Comparison of ENCODE assay signal across 26 mouse cellular contexts in genomic region chr9:108571401-108571973, GRCm38 (mm10). TPM values are rescaled to one million over a fixed set of nuclear protein-coding genes. Genes with fewer than 3 reads are reported as not detected.
DNase-seq lines count a peak whose midpoint lies in the region; ATAC-seq and TF ChIP-seq lines count a peak whose summit lies in the region.
"Had no signal": no experiment of that assay in that cellular context is flagged by ENCODE, and none has a peak within 500 bp of the region (broad histone marks: within the 10 kb centered on the region; RNA-seq: fewer than 3 reads in every experiment).

No protein-coding gene starts in this region.

- WGBS in heart, embryonic 10.5 days = 91% methylated on average over 16 of the region's 16 CpGs
- 96% methylated on average over 16 of the region's 16 CpGs for WGBS in midbrain, embryonic 10.5 days
- 96% methylated on average over 16 of the region's 16 CpGs for WGBS in midbrain, embryonic 11.5 days

- no peaks in the 10 kb centered on the region for H3K9me3 ChIP-seq in heart, embryonic 10.5 days
- H3K9me3 ChIP-seq in midbrain, embryonic 10.5 days (replicated peaks) = no peaks in the 10 kb centered on the region
- no peaks in the 10 kb centered on the region for H3K9me3 ChIP-seq in midbrain, embryonic 11.5 days (ENCODE audit: control insufficient read depth, low read length)
- H3K9me3 ChIP-seq in G1E (replicated peaks) = no peaks in the 10 kb centered on the region
- H3K9me3 ChIP-seq: forebrain, embryonic 13.5 days; heart, embryonic 12.5 days; midbrain, embryonic 12.5 days; stomach, embryonic 15.5 days had no signal

- peak; percentile 10; the same call in 1 of the 2 replicates for TF ChIP-seq POLR2A in cortical plate, adult 2 months (IDR thresholded peaks at IDR 0.05; ENCODE audit: extremely low read depth, insufficient read depth, low read length)

- no peak overlapping the region for H3K4me2 ChIP-seq in midbrain, embryonic 11.5 days

- peaks cover 71% of the 10 kb centered on the region for H3K4me1 ChIP-seq in heart, embryonic 10.5 days
- peaks cover 89% of the 10 kb centered on the region for H3K4me1 ChIP-seq in midbrain, embryonic 10.5 days
- H3K4me1 ChIP-seq in midbrain, embryonic 11.5 days (ENCODE audit: control insufficient read depth, insufficient read depth, low read length) = peaks cover 44% of the 10 kb centered on the region
- H3K4me1 ChIP-seq in G1E (ENCODE audit: insufficient read depth, low read depth, low read length) = peaks cover 80% of the 10 kb centered on the region
- no peaks in the 10 kb centered on the region for H3K4me1 ChIP-seq in cortical plate, adult 2 months (ENCODE audit: control insufficient read depth, insufficient read depth, low read length)

- peak; percentile 70 for DNase-seq in heart, embryonic 10.5 days (ENCODE audit: low spot score)
- DNase-seq in heart, adult 18-20 months = no peak
- DNase-seq in midbrain, embryonic 10.5 days (ENCODE audit: low spot score) = no peak
- no peak for DNase-seq in midbrain, embryonic 11.5 days (ENCODE audit: low spot score, missing footprints)
- DNase-seq in G1E (ENCODE audit: low spot score) = no peak
- DNase-seq in kidney, adult 11 months = no peak
- DNase-seq: adrenal gland, adult 2 months; adrenal gland, postnatal 36 days; B cell, adult 2 months; gastrocnemius, postnatal 14 days; kidney, postnatal 14 days; lung, adult 2 months; lung, postnatal 10 days; retina, postnatal 1 day; right cerebral cortex, postnatal 14 days; thymus, postnatal 25 days had no signal

- no peak for TF ChIP-seq CTCF in G1E (IDR thresholded peaks at IDR 0.05; ENCODE audit: low read depth, low read length)
- no peak for TF ChIP-seq CTCF in cortical plate, adult 2 months (IDR thresholded peaks at IDR 0.05; ENCODE audit: extremely low read depth, insufficient read depth, low read length)

- no peak overlapping the region for H3K27ac ChIP-seq in heart, embryonic 10.5 days
- no peak overlapping the region for H3K27ac ChIP-seq in midbrain, embryonic 10.5 days (replicated peaks)
- no peak overlapping the region for H3K27ac ChIP-seq in midbrain, embryonic 11.5 days (ENCODE audit: low read depth, low read length)
- no peak overlapping the region for H3K27ac ChIP-seq in cortical plate, adult 2 months (ENCODE audit: insufficient read depth, low read length)
- H3K27ac ChIP-seq: forebrain, embryonic 13.5 days; left cerebral cortex, adult 2 months; liver, embryonic 14.5 days; macrophage had no signal

- H3K36me3 ChIP-seq in heart, embryonic 10.5 days = peaks cover 60% of the 10 kb centered on the region
- H3K36me3 ChIP-seq in midbrain, embryonic 10.5 days = peaks cover 59% of the 10 kb centered on the region
- peaks cover 23% of the 10 kb centered on the region for H3K36me3 ChIP-seq in midbrain, embryonic 11.5 days (ENCODE audit: control insufficient read depth, insufficient read depth, low read length)
- peaks cover 75% of the 10 kb centered on the region for H3K36me3 ChIP-seq in G1E (replicated peaks)

- no peak overlapping the region for H3K4me3 ChIP-seq in heart, embryonic 10.5 days
- peak overlapping the region; percentile 2; the same call in 1 of the 2 replicates for H3K4me3 ChIP-seq in midbrain, embryonic 10.5 days
- no peak overlapping the region for H3K4me3 ChIP-seq in midbrain, embryonic 11.5 days (ENCODE audit: low read depth, low read length)
- H3K4me3 ChIP-seq in G1E (ENCODE audit: low read depth, low read length) = peak overlapping the region; percentile 2; the same call in 1 of the 2 replicates
- no peak overlapping the region for H3K4me3 ChIP-seq in cortical plate, adult 2 months (ENCODE audit: insufficient read depth, low read length)

- no peak for ATAC-seq in midbrain, embryonic 11.5 days (ENCODE audit: low FRiP score)
- ATAC-seq in G1E (ENCODE audit: extremely low read depth, insufficient number of reproducible peaks, low FRiP score, poor library complexity, severe bottlenecking) = no peak
- ATAC-seq: activated CD4-positive, CD25-positive, alpha-beta regulatory T cell, adult 4 months; forebrain, embryonic 13.5 days; intestine, postnatal 0 days had no signal

- H3K27me3 ChIP-seq in heart, embryonic 10.5 days (ENCODE audit: insufficient read depth, poor library complexity, severe bottlenecking) = no peaks in the 10 kb centered on the region
- H3K27me3 ChIP-seq in midbrain, embryonic 10.5 days (ENCODE audit: low read depth, poor library complexity, severe bottlenecking) = no peaks in the 10 kb centered on the region
- no peaks in the 10 kb centered on the region for H3K27me3 ChIP-seq in midbrain, embryonic 11.5 days (ENCODE audit: control insufficient read depth, insufficient read depth, low read length)
- no peaks in the 10 kb centered on the region for H3K27me3 ChIP-seq in G1E (ENCODE audit: insufficient read depth, low read length)
- H3K27me3 ChIP-seq: forebrain, embryonic 13.5 days; heart, embryonic 12.5 days; midbrain, embryonic 12.5 days; stomach, embryonic 15.5 days had no signal

- no peak overlapping the region for H3K9ac ChIP-seq in midbrain, embryonic 11.5 days (ENCODE audit: low read length)
- H3K9ac ChIP-seq: liver, embryonic 14.5 days; midbrain, embryonic 12.5 days; stomach, embryonic 15.5 days had no signal

RNA-seq across cellular contexts. Expression of gene Dalrd3, which starts 1.8 kb away (rescaled TPM):
- 106 and 122 TPM in 2 replicates for polyA plus RNA-seq in heart, embryonic 10.5 days (2016; fragmentation: Nextera tagmentation; extraction: Ambion mirVana)
- 10 to 100 TPM; 21.3 to 21.9 TPM for total RNA-seq in heart, adult 18-20 months (2021)
- 196 and 221 TPM in 2 replicates for polyA plus RNA-seq in midbrain, embryonic 10.5 days (2016; fragmentation: Nextera tagmentation; extraction: Ambion mirVana)
- 158 and 172 TPM in 2 replicates for polyA plus RNA-seq in midbrain, embryonic 11.5 days (2014; fragmentation: Nextera tagmentation; extraction: Ambion mirVana)
- total RNA-seq in G1E (2014; fragmentation: Nextera tagmentation) = 48.3 and 49.1 TPM in 2 replicates
- 48.3 and 65.3 TPM in 2 replicates for total RNA-seq in G1E (2017)
- polyA plus RNA-seq in G1E (2012) = 101 and 121 TPM in 2 replicates
- 224 and 245 TPM in 2 replicates for polyA plus RNA-seq in cortical plate, adult 2 months (2012; rRNA removed)

RNA-seq across cellular contexts. Expression of gene Ndufaf3, which starts 4.3 kb away (rescaled TPM):
- 50.5 and 58.6 TPM in 2 replicates for polyA plus RNA-seq in heart, embryonic 10.5 days (2016; fragmentation: Nextera tagmentation; extraction: Ambion mirVana)
- 10 to 100 TPM; 67.0 to 72.6 TPM for total RNA-seq in heart, adult 18-20 months (2021)
- 47.0 and 50.0 TPM in 2 replicates for polyA plus RNA-seq in midbrain, embryonic 10.5 days (2016; fragmentation: Nextera tagmentation; extraction: Ambion mirVana)
- polyA plus RNA-seq in midbrain, embryonic 11.5 days (2014; fragmentation: Nextera tagmentation; extraction: Ambion mirVana) = 51.7 and 51.9 TPM in 2 replicates
- 25.6 and 31.8 TPM in 2 replicates for total RNA-seq in G1E (2014; fragmentation: Nextera tagmentation)
- 16.9 and 29.4 TPM in 2 replicates for total RNA-seq in G1E (2017)
- 11.7 and 17.7 TPM in 2 replicates for polyA plus RNA-seq in G1E (2012)
- 69.6 and 71.9 TPM in 2 replicates for polyA plus RNA-seq in cortical plate, adult 2 months (2012; rRNA removed)

RNA-seq across cellular contexts. Expression of gene Wdr6, which starts 7.1 kb away (rescaled TPM):
- 99.6 and 105 TPM in 2 replicates for polyA plus RNA-seq in heart, embryonic 10.5 days (2016; fragmentation: Nextera tagmentation; extraction: Ambion mirVana)
- 10 to 100 TPM; 10.9 to 12.6 TPM for total RNA-seq in heart, adult 18-20 months (2021)
- 195 and 250 TPM in 2 replicates for polyA plus RNA-seq in midbrain, embryonic 10.5 days (2016; fragmentation: Nextera tagmentation; extraction: Ambion mirVana)
- 117 and 132 TPM in 2 replicates for polyA plus RNA-seq in midbrain, embryonic 11.5 days (2014; fragmentation: Nextera tagmentation; extraction: Ambion mirVana)
- total RNA-seq in G1E (2014; fragmentation: Nextera tagmentation) = 22.6 and 27.6 TPM in 2 replicates
- 36.3 and 39.2 TPM in 2 replicates for total RNA-seq in G1E (2017)
- 16.9 and 30.0 TPM in 2 replicates for polyA plus RNA-seq in G1E (2012)
- 70.9 and 74.9 TPM in 2 replicates for polyA plus RNA-seq in cortical plate, adult 2 months (2012; rRNA removed)

RNA-seq across cellular contexts. Expression of gene Impdh2, which starts 11.4 kb away (rescaled TPM):
- 155 and 194 TPM in 2 replicates for polyA plus RNA-seq in heart, embryonic 10.5 days (2016; fragmentation: Nextera tagmentation; extraction: Ambion mirVana)
- 10 to 100 TPM; 48.3 to 49.7 TPM for total RNA-seq in heart, adult 18-20 months (2021)
- polyA plus RNA-seq in midbrain, embryonic 10.5 days (2016; fragmentation: Nextera tagmentation; extraction: Ambion mirVana) = 202 and 239 TPM in 2 replicates
- 182 and 186 TPM in 2 replicates for polyA plus RNA-seq in midbrain, embryonic 11.5 days (2014; fragmentation: Nextera tagmentation; extraction: Ambion mirVana)
- total RNA-seq in G1E (2014; fragmentation: Nextera tagmentation) (145 and 154 TPM in 2 replicates), G1E (2017) (247 and 299 TPM in 2 replicates)
- 167 and 176 TPM in 2 replicates for polyA plus RNA-seq in G1E (2012)
- 62.2 and 63.6 TPM in 2 replicates for polyA plus RNA-seq in cortical plate, adult 2 months (2012; rRNA removed)

RNA-seq across cellular contexts. Expression of gene P4htm, which starts 26.0 kb away (rescaled TPM):
- polyA plus RNA-seq in heart, embryonic 10.5 days (2016; fragmentation: Nextera tagmentation; extraction: Ambion mirVana) = 13.2 and 20.6 TPM in 2 replicates
- 10 to 100 TPM; 12.6 to 14.0 TPM for total RNA-seq in heart, adult 18-20 months (2021)
- 13.8 and 14.7 TPM in 2 replicates for polyA plus RNA-seq in midbrain, embryonic 10.5 days (2016; fragmentation: Nextera tagmentation; extraction: Ambion mirVana)
- 7.2 and 9.8 TPM in 2 replicates for polyA plus RNA-seq in midbrain, embryonic 11.5 days (2014; fragmentation: Nextera tagmentation; extraction: Ambion mirVana)
- total RNA-seq in G1E (2014; fragmentation: Nextera tagmentation) = 1.7 and 1.9 TPM in 2 replicates
- 2.0 and 2.6 TPM in 2 replicates for total RNA-seq in G1E (2017)
- polyA plus RNA-seq in G1E (2012) = 5.4 and 5.7 TPM in 2 replicates
- polyA plus RNA-seq in cortical plate, adult 2 months (2012; rRNA removed) = 105 and 112 TPM in 2 replicates

Comparison
In these comparisons a context has a peak if more than half of its experiments do, and no peak if none do; other contexts are left out.
1. H3K4me3 ChIP-seq: peak in midbrain, embryonic 10.5 days (single experiment) and G1E (single experiment); none in heart, embryonic 10.5 days (single experiment), midbrain, embryonic 11.5 days (single experiment) and cortical plate, adult 2 months (single experiment).